ENCODE assay signal across 26 mouse cellular contexts in genomic region chr12:84071696-84072095, GRCm38 (mm10). TPM values are rescaled to one million over a fixed set of nuclear protein-coding genes. Genes with fewer than 3 reads are reported as not detected.
DNase-seq lines count a peak whose midpoint lies in the region; ATAC-seq and TF ChIP-seq lines count a peak whose summit lies in the region.
"Had no signal": no experiment of that assay in that cellular context is flagged by ENCODE, and none has a peak within 500 bp of the region (broad histone marks: within the 10 kb centered on the region; RNA-seq: fewer than 3 reads in every experiment).

No protein-coding gene starts in this region.

- no peaks in the 10 kb centered on the region for H3K9me3 ChIP-seq in neural tube, embryonic 15.5 days (replicated peaks)
- H3K9me3 ChIP-seq: embryonic facial prominence, embryonic 15.5 days; hindbrain, embryonic 15.5 days; limb, embryonic 13.5 days; stomach, embryonic 15.5 days had no signal

- H3K27me3 ChIP-seq in neural tube, embryonic 15.5 days (replicated peaks): peaks cover 31% of the 10 kb centered on the region
- H3K27me3 ChIP-seq: CH12.LX had no signal

- TF ChIP-seq CTCF in left cerebral cortex, adult 2 months (IDR thresholded peaks at IDR 0.05): no peak

- no peak overlapping the region for H3K4me2 ChIP-seq in neural tube, embryonic 15.5 days
- H3K4me2 ChIP-seq: embryonic facial prominence, embryonic 15.5 days; heart, embryonic 11.5 days; hindbrain, embryonic 15.5 days; limb, embryonic 13.5 days; midbrain, embryonic 11.5 days; stomach, embryonic 15.5 days had no signal

- H3K9ac ChIP-seq in neural tube, embryonic 15.5 days (replicated peaks): no peak overlapping the region
- H3K9ac ChIP-seq: embryonic facial prominence, embryonic 15.5 days; hindbrain, embryonic 15.5 days; limb, embryonic 13.5 days; liver, embryonic 14.5 days; stomach, embryonic 15.5 days had no signal

- H3K36me3 ChIP-seq in neural tube, embryonic 15.5 days: no peaks in the 10 kb centered on the region
- H3K36me3 ChIP-seq: embryonic facial prominence, embryonic 15.5 days; hindbrain, embryonic 15.5 days; limb, embryonic 13.5 days; stomach, embryonic 15.5 days had no signal

- no peak for ATAC-seq in neural tube, embryonic 15.5 days (ENCODE audit: low FRiP score)
- ATAC-seq: intestine, embryonic 16.5 days had no signal

- peak; percentile 6 for DNase-seq in heart, adult 11 months
- no peak for DNase-seq in heart, postnatal 10 days
- DNase-seq in right cerebral cortex, postnatal 36 days (ENCODE audit: low spot score in 2 of 2): peak; percentile 27 to 70
- DNase-seq in right cerebral cortex, postnatal 14 days: no peak
- DNase-seq in left cerebral cortex, adult 2 months (ENCODE audit: extremely low spot score in 1 of 2, low spot score in 2 of 2): peak; percentile 14 to 15
- DNase-seq in lung, postnatal 10 days: no peak
- DNase-seq: adrenal gland, postnatal 25 days; cerebellum, adult 11-12 months; cerebellum, postnatal 25 days; gastrocnemius, postnatal 36 days; thymus, adult 2 months had no signal

- peaks cover 7% of the 10 kb centered on the region; the same call in 1 of the 2 replicates for H3K4me1 ChIP-seq in neural tube, embryonic 15.5 days
- H3K4me1 ChIP-seq: embryonic facial prominence, embryonic 15.5 days; hindbrain, embryonic 15.5 days; stomach, embryonic 15.5 days had no signal

- no peak overlapping the region for H3K4me3 ChIP-seq in left cerebral cortex, adult 2 months
- no peak overlapping the region for H3K4me3 ChIP-seq in neural tube, embryonic 15.5 days (replicated peaks)
- H3K4me3 ChIP-seq: embryonic facial prominence, embryonic 15.5 days; hindbrain, embryonic 15.5 days; limb, embryonic 13.5 days; stomach, embryonic 15.5 days had no signal

- H3K27ac ChIP-seq in left cerebral cortex, adult 2 months: peak overlapping the region; percentile 68
- no peak overlapping the region for H3K27ac ChIP-seq in neural tube, embryonic 15.5 days (replicated peaks)
- H3K27ac ChIP-seq: embryonic facial prominence, embryonic 15.5 days; hindbrain, embryonic 15.5 days; limb, embryonic 13.5 days; liver, embryonic 14.5 days; stomach, embryonic 15.5 days had no signal

- intact Hi-C loops in heart, postnatal 10 days (cut with DNase I): no loop called here
- intact Hi-C loops in left cerebral cortex, adult 2 months (cut with DNase I): no loop called here

- WGBS in neural tube, embryonic 15.5 days: 99% methylated on average over 2 of the region's 2 CpGs

RNA-seq across cellular contexts. Expression of gene Acot5, which starts 2.6 kb away (rescaled TPM):
- not detected for total RNA-seq in heart, postnatal 10 days (2021)
- 1 to 10 TPM; 5.8 to 7.3 TPM for total RNA-seq in left cerebral cortex, adult 2 months (2021)
- polyA plus RNA-seq in neural tube, embryonic 15.5 days (2015; fragmentation: Nextera tagmentation; extraction: Ambion mirVana): 0.88 and 1.00 TPM in 2 replicates
- total RNA-seq: CH12.LX; gastrocnemius, postnatal 36 days; heart, postnatal 25 days had no signal
- polyA plus RNA-seq: heart, embryonic 11.5 days; kidney, embryonic 16.5 days; limb, embryonic 13.5 days; liver, embryonic 14.5 days; lung, embryonic 16.5 days; midbrain, embryonic 11.5 days had no signal

RNA-seq across cellular contexts. Expression of gene Acot3, which starts 19.8 kb away (rescaled TPM):
- total RNA-seq in heart, postnatal 10 days (2021): 1 to 10 TPM; 2.6 to 3.7 TPM
- 1 to 10 TPM; 2.3 to 3.3 TPM for total RNA-seq in left cerebral cortex, adult 2 months (2021)
- polyA plus RNA-seq in neural tube, embryonic 15.5 days (2015; fragmentation: Nextera tagmentation; extraction: Ambion mirVana): 0.80 and 1.1 TPM in 2 replicates
- total RNA-seq: adrenal gland, postnatal 25 days; CH12.LX; gastrocnemius, postnatal 36 days had no signal
- polyA plus RNA-seq: embryonic facial prominence, embryonic 15.5 days; large intestine, adult 2 months; thymus, adult 2 months; urinary bladder, adult 2 months had no signal

RNA-seq across cellular contexts. Expression of gene Acot6, which starts 28.8 kb away (rescaled TPM):
- 1 to 10 TPM; 3.3 to 3.8 TPM for total RNA-seq in heart, postnatal 10 days (2021)
- total RNA-seq in left cerebral cortex, adult 2 months (2021): 1 to 10 TPM; 3.3 TPM
- polyA plus RNA-seq in neural tube, embryonic 15.5 days (2015; fragmentation: Nextera tagmentation; extraction: Ambion mirVana): 1.4 and 1.6 TPM in 2 replicates

RNA-seq across cellular contexts. Expression of gene Gm49366, which starts 33.0 kb away (rescaled TPM):
- not detected for total RNA-seq in heart, postnatal 10 days (2021)
- total RNA-seq in left cerebral cortex, adult 2 months (2021): 1 to 10 TPM; 1.3 to 1.4 TPM
- polyA plus RNA-seq in neural tube, embryonic 15.5 days (2015; fragmentation: Nextera tagmentation; extraction: Ambion mirVana): not detected in 2 replicates
- total RNA-seq: adrenal gland, postnatal 25 days; CH12.LX; gastrocnemius, postnatal 36 days; heart, postnatal 25 days had no signal
- polyA plus RNA-seq: embryonic facial prominence, embryonic 15.5 days; heart, embryonic 11.5 days; hindbrain, embryonic 15.5 days; intestine, embryonic 16.5 days; kidney, embryonic 16.5 days; large intestine, adult 2 months; limb, embryonic 13.5 days; liver, embryonic 14.5 days; lung, embryonic 16.5 days; midbrain, embryonic 11.5 days; stomach, embryonic 15.5 days; thymus, adult 2 months; urinary bladder, adult 2 months had no signal

RNA-seq across cellular contexts. Expression of gene Acot4, which starts 33.5 kb away (rescaled TPM):
- total RNA-seq in heart, postnatal 10 days (2021): 1 to 10 TPM; 1.6 to 2.0 TPM
- total RNA-seq in left cerebral cortex, adult 2 months (2021): 1 to 10 TPM; 2.3 to 2.9 TPM
- 0.55 and 1.2 TPM in 2 replicates for polyA plus RNA-seq in neural tube, embryonic 15.5 days (2015; fragmentation: Nextera tagmentation; extraction: Ambion mirVana)
- total RNA-seq: CH12.LX had no signal

Comparison
In these comparisons a context has a peak if more than half of its experiments do, and no peak if none do; other contexts are left out.
1. DNase-seq: peak in heart, adult 11 months (single experiment), right cerebral cortex, postnatal 36 days (2 of 2) and left cerebral cortex, adult 2 months (2 of 2); none in heart, postnatal 10 days (0 of 2), right cerebral cortex, postnatal 14 days (single experiment) and lung, postnatal 10 days (single experiment).
2. RNA of gene Acot5, which starts 2.6 kb away (total RNA-seq): 5.8 to 7.3 TPM in left cerebral cortex, adult 2 months; not detected in heart, postnatal 10 days; every median in the first group is over 4 times any median in the second.